10 mouse cellular contexts compared by ENCODE assay signal in the genomic region with DNA sequence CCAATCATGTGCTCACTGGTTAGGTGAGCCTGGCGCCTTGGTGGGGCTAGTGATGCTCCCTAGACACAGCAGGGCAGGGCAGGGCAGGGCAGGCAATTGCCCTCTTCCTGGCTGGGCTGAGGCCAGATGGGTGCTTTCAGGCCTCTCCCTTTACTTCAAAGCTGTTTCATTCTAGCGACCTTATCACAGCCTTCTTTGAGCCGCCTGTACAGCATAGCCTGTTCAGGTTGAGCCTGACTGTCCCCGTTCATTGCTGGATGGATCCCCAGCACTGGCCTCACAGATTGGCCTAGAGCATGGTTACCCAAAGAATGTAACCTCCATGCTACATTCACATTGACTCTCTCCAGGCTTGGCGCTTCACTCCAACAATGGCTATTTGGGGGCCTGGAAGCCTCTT. TPM values are rescaled to one million over a fixed set of nuclear protein-coding genes. Genes with fewer than 3 reads are reported as not detected.
DNase-seq lines count a peak whose midpoint lies in the region; ATAC-seq and TF ChIP-seq lines count a peak whose summit lies in the region.
"Had no signal": no experiment of that assay in that cellular context is flagged by ENCODE, and none has a peak within 500 bp of the region (broad histone marks: within the 10 kb centered on the region; RNA-seq: fewer than 3 reads in every experiment).

No protein-coding gene starts in this region.

- peak overlapping the region; percentile 99 for H3K27ac ChIP-seq in hindbrain, embryonic 13.5 days

- no peak for ATAC-seq in erythroblast, adult 5-6 weeks (replicated peaks; ENCODE audit: low FRiP score, poor library complexity, severe bottlenecking)
- ATAC-seq in G1E (ENCODE audit: extremely low read depth, insufficient number of reproducible peaks, low FRiP score, poor library complexity, severe bottlenecking) = no peak
- no peak for ATAC-seq in hindbrain, embryonic 13.5 days (ENCODE audit: low FRiP score)
- peak; percentile 20; the same call in 1 of the 2 replicates for ATAC-seq in megakaryocyte progenitor cell, adult 5-6 weeks (replicated peaks; ENCODE audit: poor library complexity)

- H3K36me3 ChIP-seq in erythroblast, embryonic 14.5 days (ENCODE audit: control insufficient read depth) = peaks cover 3% of the 10 kb centered on the region
- peaks cover 6% of the 10 kb centered on the region for H3K36me3 ChIP-seq in G1E (replicated peaks)
- no peaks in the 10 kb centered on the region; the same call in 1 of the 2 replicates for H3K36me3 ChIP-seq in hindbrain, embryonic 13.5 days

- WGBS in hindbrain, embryonic 13.5 days = 70% methylated on average over 5 of the region's 5 CpGs

- H3K4me3 ChIP-seq in erythroblast, embryonic 14.5 days (replicated peaks) = peak overlapping the region; percentile 99
- peak overlapping the region; percentile 97; the same call in 1 of the 2 replicates for H3K4me3 ChIP-seq in G1E (ENCODE audit: low read depth, low read length)
- peak overlapping the region; percentile 98 for H3K4me3 ChIP-seq in hindbrain, embryonic 13.5 days

- no peaks in the 10 kb centered on the region for H3K9me3 ChIP-seq in erythroblast, embryonic 14.5 days (ENCODE audit: control insufficient read depth, low read length)
- H3K9me3 ChIP-seq in G1E (replicated peaks) = no peaks in the 10 kb centered on the region
- no peaks in the 10 kb centered on the region for H3K9me3 ChIP-seq in hindbrain, embryonic 13.5 days

- H3K9ac ChIP-seq in hindbrain, embryonic 13.5 days = peak overlapping the region; percentile 99

- H3K4me2 ChIP-seq in hindbrain, embryonic 13.5 days = peak overlapping the region; percentile 64

- peaks cover 24% of the 10 kb centered on the region for H3K4me1 ChIP-seq in erythroblast, embryonic 14.5 days (ENCODE audit: control insufficient read depth)
- peaks cover 20% of the 10 kb centered on the region for H3K4me1 ChIP-seq in G1E (ENCODE audit: insufficient read depth, low read depth, low read length)
- H3K4me1 ChIP-seq in hindbrain, embryonic 13.5 days (replicated peaks) = peaks cover 26% of the 10 kb centered on the region

- no peak for DNase-seq in G1E (ENCODE audit: low spot score)
- no peak for DNase-seq in retina, postnatal 1 day
- DNase-seq in embryo, embryonic 9.5 days (ENCODE audit: extremely low spot score) = no peak
- DNase-seq in left cerebral cortex, adult 8-10 months (ENCODE audit: low spot score in 2 of 2) = no peak

- no peak for TF ChIP-seq CTCF in G1E (IDR thresholded peaks at IDR 0.05; ENCODE audit: low read depth, low read length)

- no peaks in the 10 kb centered on the region for H3K27me3 ChIP-seq in erythroblast, embryonic 14.5 days (ENCODE audit: control insufficient read depth)
- H3K27me3 ChIP-seq in G1E (ENCODE audit: insufficient read depth, low read length) = no peaks in the 10 kb centered on the region; the same call in 1 of the 2 replicates
- H3K27me3 ChIP-seq in hindbrain, embryonic 13.5 days = no peaks in the 10 kb centered on the region

RNA-seq across cellular contexts. Expression of gene Skp1a, which starts 1.1 kb away (rescaled TPM):
- 1.5 and 2.3 TPM in 2 replicates for polyA plus RNA-seq in erythroblast, embryonic 14.5 days (2012)
- total RNA-seq in erythroblast, adult 5-6 weeks (2015; ENCODE audit: low replicate concordance) = 80.5 and 95.3 TPM in 2 replicates
- 81.2 and 90.5 TPM in 2 replicates for total RNA-seq in erythroblast, adult 5-6 weeks (2017; ENCODE audit: low replicate concordance)
- 119 and 144 TPM in 2 replicates for total RNA-seq in G1E (2014; fragmentation: Nextera tagmentation)
- total RNA-seq in G1E (2017) = 259 and 285 TPM in 2 replicates
- 8.1 and 19.9 TPM in 2 replicates for polyA plus RNA-seq in G1E (2012)
- 1,097 and 1,103 TPM in 2 replicates for polyA plus RNA-seq in hindbrain, embryonic 13.5 days (2015; fragmentation: Nextera tagmentation; extraction: Ambion mirVana)
- 251 and 286 TPM in 2 replicates for total RNA-seq in megakaryocyte progenitor cell, adult 5-6 weeks (2015)
- total RNA-seq in megakaryocyte progenitor cell, adult 5-6 weeks (2017) = 254 and 291 TPM in 2 replicates
- 100 to 1,000 TPM; 448 to 504 (median 464) TPM for total RNA-seq in left cerebral cortex, adult 8-10 months (2022)

RNA-seq across cellular contexts. Expression of gene Olfr1371, which starts 16.9 kb away (rescaled TPM):
- not detected in 2 replicates for polyA plus RNA-seq in erythroblast, embryonic 14.5 days (2012)
- not detected in 2 replicates for total RNA-seq in erythroblast, adult 5-6 weeks (2015; ENCODE audit: low replicate concordance)
- total RNA-seq in erythroblast, adult 5-6 weeks (2017; ENCODE audit: low replicate concordance) = not detected in 2 replicates
- total RNA-seq in G1E (2014; fragmentation: Nextera tagmentation) (not detected in 2 replicates), G1E (2017) (0.27 TPM in 1 of 2 replicates, not detected in the other)
- polyA plus RNA-seq in G1E (2012) = not detected in 2 replicates
- not detected in 2 replicates for polyA plus RNA-seq in hindbrain, embryonic 13.5 days (2015; fragmentation: Nextera tagmentation; extraction: Ambion mirVana)
- not detected in 2 replicates for total RNA-seq in megakaryocyte progenitor cell, adult 5-6 weeks (2015)
- total RNA-seq in megakaryocyte progenitor cell, adult 5-6 weeks (2017) = not detected in 2 replicates
- not detected for total RNA-seq in left cerebral cortex, adult 8-10 months (2022)
- total RNA-seq: adrenal gland, adult 18-20 months; gastrocnemius, adult 8-10 months had no signal

RNA-seq across cellular contexts. Expression of gene Tcf7, which starts 52.1 kb away (rescaled TPM):
- 0.03 TPM in 1 of 2 replicates, not detected in the other for polyA plus RNA-seq in erythroblast, embryonic 14.5 days (2012)
- 1.7 and 1.9 TPM in 2 replicates for total RNA-seq in erythroblast, adult 5-6 weeks (2015; ENCODE audit: low replicate concordance)
- 0.28 and 0.68 TPM in 2 replicates for total RNA-seq in erythroblast, adult 5-6 weeks (2017; ENCODE audit: low replicate concordance)
- not detected in 2 replicates for total RNA-seq in G1E (2014; fragmentation: Nextera tagmentation)
- not detected in 2 replicates for total RNA-seq in G1E (2017)
- not detected in 2 replicates for polyA plus RNA-seq in G1E (2012)
- 3.2 and 4.7 TPM in 2 replicates for polyA plus RNA-seq in hindbrain, embryonic 13.5 days (2015; fragmentation: Nextera tagmentation; extraction: Ambion mirVana)
- total RNA-seq in megakaryocyte progenitor cell, adult 5-6 weeks (2015) = 1.0 and 2.6 TPM in 2 replicates
- 0.64 TPM in 1 of 2 replicates, not detected in the other for total RNA-seq in megakaryocyte progenitor cell, adult 5-6 weeks (2017)
- 1 to 10 TPM; 5.9 to 6.6 (median 6.3) TPM for total RNA-seq in left cerebral cortex, adult 8-10 months (2022)
